Mouse (Mus musculus) neural tube, embryonic 13.5 days (tissue): Measurements from ENCODE around the gene Nid2. TPM values are rescaled to one million over a fixed set of nuclear protein-coding genes. Genes with fewer than 3 reads are reported as not detected.

Experiments
- ATAC-seq: fragments of 200-750 bp; cut with Nextera tagmentation; 2 replicates; pipeline ENCODE4 v1.8.0; 2017; ENCODE audit warnings: low read depth, mild to moderate bottlenecking, moderate TSS enrichment, moderate library complexity
- H3K27ac ChIP-seq: fragments of 300-500 bp; sonication (generic); replicated peaks from 2 replicates; pipeline ENCODE4 v1.5.1; 2015; ENCODE audit warnings: moderate library complexity, mild to moderate bottlenecking, inconsistent platforms
- H3K27me3 ChIP-seq: fragments of 300-500 bp; sonication (generic); 2 replicates; pipeline ENCODE4 v1.6.1; 2015; ENCODE audit warnings: mild to moderate bottlenecking, inconsistent platforms
- H3K36me3 ChIP-seq: fragments of 300-500 bp; sonication (generic); 2 replicates; pipeline ENCODE4 v1.6.1; 2015; ENCODE audit warnings: mild to moderate bottlenecking, inconsistent platforms
- H3K4me1 ChIP-seq: fragments of 300-500 bp; sonication (generic); replicated peaks from 2 replicates; pipeline ENCODE4 v1.6.1; 2015; ENCODE audit warnings: inconsistent platforms
- H3K4me2 ChIP-seq: fragments of 300-500 bp; sonication (generic); 2 replicates; pipeline ENCODE4 v1.6.1; 2015; ENCODE audit warnings: inconsistent platforms, mild to moderate bottlenecking, moderate library complexity
- H3K4me3 ChIP-seq: fragments of 300-500 bp; sonication (generic); 2 replicates; pipeline ENCODE4 v1.5.1; 2015; ENCODE audit warnings: mild to moderate bottlenecking, inconsistent platforms
- H3K9ac ChIP-seq: fragments of 300-500 bp; sonication (generic); 2 replicates; pipeline ENCODE4 v1.6.1; 2015; ENCODE audit warnings: moderate library complexity, mild to moderate bottlenecking, inconsistent platforms
- H3K9me3 ChIP-seq: fragments of 300-500 bp; sonication (generic); 2 replicates; pipeline ENCODE4 v1.6.1; 2016; ENCODE audit warnings: inconsistent platforms
- WGBS: fragments of 180-500 bp; shearing (Covaris S2); methylation state at CpG from one replicate; pipeline ENCODE4 v1.1.7; 2015; 5-methylcytosine and 5-hydroxymethylcytosine counted together
- polyA plus RNA-seq: library from polyadenylated mRNA; unstranded; fragments of >200 nt; fragmentation: Nextera tagmentation; extraction: Ambion mirVana; gene quantifications from 2 replicates; pipeline ENCODE4 v1.2.1, GENCODE M21; 2015

Nid2 gene
- polyA plus RNA-seq = 56.6 and 58.3 TPM in 2 replicates

DNA sequence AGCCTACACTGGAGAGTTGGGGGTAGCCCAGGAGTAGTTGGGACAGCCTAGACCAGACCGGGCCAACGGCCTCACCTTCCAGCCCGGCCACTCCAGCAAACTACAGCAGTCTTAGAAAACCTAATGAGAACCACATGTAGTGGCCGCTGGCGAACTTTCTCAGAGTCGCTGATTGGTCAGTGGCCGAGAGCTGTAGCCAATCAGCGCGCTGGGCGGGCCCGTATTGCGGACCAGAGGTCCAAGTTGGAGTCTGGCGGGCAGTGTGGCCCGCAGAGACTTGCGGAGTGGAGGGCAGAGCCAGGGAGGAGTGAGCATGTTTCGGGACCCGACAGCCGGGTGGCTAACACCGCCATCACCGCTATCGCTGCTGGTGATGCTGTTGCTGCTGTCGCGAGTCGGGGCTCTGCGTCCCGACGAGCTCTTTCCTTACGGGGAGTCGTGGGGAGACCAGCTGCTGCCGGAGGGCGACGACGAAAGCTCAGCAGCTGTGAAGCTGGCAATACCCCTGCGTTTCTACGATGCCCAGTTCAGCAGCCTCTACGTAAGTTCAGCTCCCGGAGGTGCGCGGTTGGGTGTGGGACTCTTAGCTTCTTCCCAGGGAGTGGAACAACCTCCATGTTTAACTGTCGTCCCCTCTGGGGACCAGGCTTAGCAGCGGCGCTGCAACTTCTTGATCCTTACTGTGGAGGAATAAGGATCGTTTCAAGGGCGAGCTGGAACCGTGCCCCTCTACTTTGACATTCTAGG is at the start of gene Nid2:
Gene Nid2, plus strand, starts transcription at position 241 of the 747 bp plus-strand sequence.
- no peaks in the 10 kb centered on the region for H3K36me3 ChIP-seq
- H3K27ac ChIP-seq = peak within 1 kb of the TSS; percentile 52
- whole genome bisulfite sequencing = under 1% methylated on average over 45 of the region's 45 CpGs
- peak within 1 kb of the TSS; percentile 73 for H3K4me2 ChIP-seq
- peak within 1 kb of the TSS; percentile 55 for H3K9ac ChIP-seq
- peaks cover 26% of the 10 kb centered on the region for H3K4me1 ChIP-seq
- peak within 1 kb of the TSS; percentile 52 for H3K4me3 ChIP-seq
- peaks cover 50% of the 10 kb centered on the region for H3K27me3 ChIP-seq
- H3K9me3 ChIP-seq = no peaks in the 10 kb centered on the region
- ATAC-seq = peak; percentile 92

DNA sequence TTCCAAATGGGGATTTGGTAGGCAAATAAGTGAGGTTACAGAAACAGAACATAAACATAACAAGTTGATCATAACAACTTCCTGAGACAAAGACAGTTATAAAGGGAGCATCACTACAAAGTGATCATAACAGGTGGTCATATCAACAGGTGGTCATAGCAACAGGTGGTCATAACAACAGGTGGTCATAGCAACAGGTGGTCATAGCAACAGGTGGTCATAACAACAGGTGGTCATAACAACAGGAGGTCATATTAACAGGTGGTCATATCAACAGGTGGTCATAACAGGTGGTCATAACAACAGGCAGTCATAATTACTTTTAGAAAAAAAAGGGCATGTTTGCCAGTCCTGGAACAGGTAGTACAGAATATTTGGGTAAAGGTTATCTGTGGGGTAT is 49.5 kb upstream of the Nid2 start:
- Histone ChIP-seq H3K4me3 (no peak overlapping the region), H3K27me3 (peaks cover 65% of the 10 kb centered on the region), H3K4me2 (no peak overlapping the region), H3K27ac (no peak overlapping the region), H3K9ac (no peak overlapping the region), H3K4me1 (no peaks in the 10 kb centered on the region), H3K36me3 (no peaks in the 10 kb centered on the region), H3K9me3 (no peaks in the 10 kb centered on the region)
- no peak for ATAC-seq

DNA sequence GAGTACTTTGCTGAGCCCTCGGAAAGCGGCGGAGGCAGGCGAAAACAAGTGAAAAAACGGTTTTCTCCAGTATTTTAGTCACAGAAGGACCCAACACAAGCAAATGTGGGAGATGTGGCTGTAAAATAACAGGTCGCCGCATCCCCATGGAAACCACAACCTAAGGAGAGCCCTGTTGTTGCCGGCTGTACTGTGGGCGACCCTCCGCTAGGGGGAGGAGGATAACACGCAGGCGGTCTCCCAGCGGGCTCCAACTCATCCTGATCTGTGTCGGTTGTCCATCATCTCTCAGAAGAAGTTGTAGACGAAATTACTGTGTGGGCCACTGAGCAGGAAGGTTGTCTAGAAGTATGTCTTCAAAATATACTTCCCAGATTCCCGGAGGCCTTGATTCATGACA is 45.4 kb upstream of the Nid2 start:
- H3K36me3 ChIP-seq = no peaks in the 10 kb centered on the region
- H3K9ac ChIP-seq = no peak overlapping the region
- H3K4me2 ChIP-seq = no peak overlapping the region
- no peaks in the 10 kb centered on the region for H3K9me3 ChIP-seq
- no peak overlapping the region for H3K4me3 ChIP-seq
- peak; percentile 83; the same call in 1 of the 2 replicates for ATAC-seq
- 9% methylated on average over 16 of the region's 16 CpGs for whole genome bisulfite sequencing
- H3K4me1 ChIP-seq = peaks cover 13% of the 10 kb centered on the region; the same call in 1 of the 2 replicates
- peaks cover 51% of the 10 kb centered on the region for H3K27me3 ChIP-seq
- H3K27ac ChIP-seq = no peak overlapping the region

DNA sequence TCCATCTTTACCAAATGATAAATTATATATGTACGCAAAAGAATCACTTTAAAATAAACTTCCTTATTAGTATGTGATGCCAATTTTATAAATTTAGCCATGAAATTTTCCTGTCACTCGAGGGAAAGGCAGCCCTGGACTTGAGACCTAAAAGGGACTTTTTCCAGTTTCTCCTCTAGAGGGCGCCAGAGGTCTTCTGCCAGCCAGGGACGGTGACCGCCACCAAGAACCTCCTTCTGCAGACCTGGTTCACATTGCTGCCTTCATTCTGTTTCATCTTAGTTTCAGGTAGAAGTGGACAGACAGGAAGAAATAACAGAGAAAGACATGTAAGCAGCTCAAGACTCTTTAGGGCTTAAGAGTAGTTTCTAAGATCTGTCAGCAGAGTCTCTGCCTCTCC is 44.6 kb upstream of the Nid2 start:
- WGBS = 3% methylated on average over 5 of the region's 5 CpGs
- Histone ChIP-seq H3K27ac (no peak overlapping the region), H3K9ac (no peak overlapping the region), H3K4me1 (peaks cover 13% of the 10 kb centered on the region; the same call in 1 of the 2 replicates), H3K4me3 (no peak overlapping the region), H3K27me3 (peaks cover 44% of the 10 kb centered on the region), H3K4me2 (no peak overlapping the region), H3K36me3 (no peaks in the 10 kb centered on the region), H3K9me3 (no peaks in the 10 kb centered on the region)
- ATAC-seq = no peak

DNA sequence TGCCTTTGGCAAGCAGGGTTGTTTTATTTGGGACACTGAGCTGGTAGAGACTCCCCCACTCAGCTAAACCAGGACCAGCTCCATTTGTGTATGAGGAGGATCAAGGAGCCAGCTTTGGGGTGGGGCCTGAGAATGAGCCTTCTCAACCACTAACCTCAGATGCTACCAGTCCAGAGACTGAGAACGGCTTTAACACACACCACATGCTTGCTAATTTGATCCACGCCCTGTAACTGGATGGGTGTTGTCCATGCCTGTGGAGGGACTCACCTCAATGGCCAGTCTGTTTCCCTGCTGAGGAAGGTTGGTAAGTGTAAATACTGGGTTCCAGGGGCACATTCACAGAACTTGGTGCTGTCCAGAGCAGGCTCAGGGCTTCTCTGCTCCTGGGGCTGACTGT is 44.1 kb upstream of the Nid2 start:
- no peaks in the 10 kb centered on the region for H3K9me3 ChIP-seq
- no peak overlapping the region for H3K27ac ChIP-seq
- 0 out of 2 replicates have a peak, but pooled peaks have one; percentile 12 for ATAC-seq
- H3K27me3 ChIP-seq = peaks cover 43% of the 10 kb centered on the region
- no peak overlapping the region for H3K9ac ChIP-seq
- no peak overlapping the region for H3K4me3 ChIP-seq
- peaks cover 13% of the 10 kb centered on the region; the same call in 1 of the 2 replicates for H3K4me1 ChIP-seq
- H3K4me2 ChIP-seq = no peak overlapping the region
- WGBS = 69% methylated on average over 2 of the region's 2 CpGs
- no peaks in the 10 kb centered on the region for H3K36me3 ChIP-seq

DNA sequence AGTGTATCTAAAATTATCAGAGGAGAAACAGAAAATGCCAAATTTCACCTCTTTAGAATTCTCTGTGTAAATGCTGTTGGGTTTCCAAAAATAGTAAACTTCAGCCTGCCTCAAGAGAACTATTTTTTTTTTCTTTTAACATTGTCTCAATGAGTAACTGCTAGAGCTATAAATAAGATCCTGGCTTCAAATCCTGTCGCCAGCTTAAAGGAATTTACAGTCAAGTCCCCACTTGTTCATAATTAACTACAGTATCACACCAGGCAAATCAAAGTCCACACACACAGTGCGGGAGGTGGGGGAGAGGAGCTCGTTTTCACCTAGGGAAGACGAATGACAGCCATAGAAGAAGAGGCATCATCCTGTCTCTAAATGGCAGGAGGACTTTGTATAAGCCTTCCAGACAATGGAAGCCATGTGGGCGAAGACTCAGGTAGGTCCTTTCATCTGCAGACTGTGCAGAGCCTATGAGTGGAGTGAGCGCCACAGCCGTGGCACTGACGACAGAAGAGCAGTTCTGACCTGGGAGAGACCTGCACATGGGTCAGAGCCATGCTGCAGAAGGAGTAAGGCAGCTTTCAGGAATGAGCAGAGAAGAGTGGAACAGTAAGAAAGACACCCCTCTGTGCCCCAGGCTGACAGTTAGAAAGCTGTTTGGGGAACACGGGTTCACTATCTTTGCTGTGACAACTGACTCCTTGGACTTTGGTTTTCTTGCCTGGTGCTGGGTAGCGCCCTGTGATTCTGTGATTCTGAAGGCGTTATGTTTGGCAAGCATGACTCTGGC is 43.2 kb upstream of the Nid2 start:
- Histone ChIP-seq H3K27me3 (peaks cover 37% of the 10 kb centered on the region), H3K4me2 (no peak overlapping the region), H3K36me3 (no peaks in the 10 kb centered on the region), H3K4me1 (peaks cover 13% of the 10 kb centered on the region; the same call in 1 of the 2 replicates), H3K9ac (no peak overlapping the region), H3K9me3 (no peaks in the 10 kb centered on the region), H3K4me3 (no peak overlapping the region), H3K27ac (no peak overlapping the region)
- whole genome bisulfite sequencing = 63% methylated on average over 11 of the region's 11 CpGs
- no peak for ATAC-seq

DNA sequence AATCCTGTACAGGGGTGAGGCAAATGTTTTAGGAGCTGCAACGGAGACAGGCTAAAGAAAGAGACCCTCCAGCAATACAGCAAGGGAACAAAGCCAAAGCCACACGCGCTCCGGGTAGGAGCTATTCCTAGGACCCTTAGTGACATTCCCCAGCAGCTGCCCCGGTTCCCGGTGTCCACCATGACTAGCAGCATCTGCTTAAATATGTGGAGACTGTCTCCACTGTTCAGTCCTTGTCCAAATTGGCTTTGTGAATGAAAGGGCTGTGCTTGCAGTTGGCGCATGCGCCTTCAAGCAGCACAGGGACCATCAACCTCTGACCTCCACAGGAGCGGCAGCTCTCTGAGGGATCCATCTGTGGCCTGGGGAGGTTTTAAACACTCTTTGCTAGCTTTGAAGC is 41.9 kb upstream of the Nid2 start:
- Histone ChIP-seq H3K4me2 (peak overlapping the region; percentile 11; the same call in 1 of the 2 replicates), H3K4me3 (no peak overlapping the region), H3K27me3 (peaks cover 27% of the 10 kb centered on the region), H3K27ac (no peak overlapping the region), H3K36me3 (no peaks in the 10 kb centered on the region), H3K4me1 (peaks cover 13% of the 10 kb centered on the region; the same call in 1 of the 2 replicates), H3K9ac (no peak overlapping the region; the same call in 1 of the 2 replicates), H3K9me3 (no peaks in the 10 kb centered on the region)
- ATAC-seq = no peak
- 22% methylated on average over 9 of the region's 9 CpGs for WGBS

DNA sequence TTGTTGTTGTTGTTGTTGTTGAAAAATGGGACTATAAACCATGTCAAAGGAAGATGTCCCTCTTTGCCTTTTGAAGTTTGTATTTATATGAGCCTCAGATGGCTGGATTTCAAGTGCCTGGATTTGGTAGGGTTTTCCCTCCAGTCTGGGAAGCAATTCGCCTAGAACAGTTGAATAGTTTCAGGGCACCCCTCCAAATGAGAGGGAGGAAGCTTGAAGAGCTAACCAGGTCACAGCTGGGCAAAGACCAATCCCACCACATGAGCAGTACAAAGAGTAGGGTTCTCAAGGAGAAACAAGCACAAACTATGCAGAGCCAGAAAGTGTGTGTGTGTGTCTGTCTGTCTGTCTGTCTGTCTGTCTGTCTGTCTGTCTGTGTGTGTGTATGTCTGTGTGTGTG is 39.3 kb upstream of the Nid2 start:
- no peak overlapping the region for H3K27ac ChIP-seq
- H3K27me3 ChIP-seq = peaks cover 13% of the 10 kb centered on the region
- H3K4me3 ChIP-seq = no peak overlapping the region
- H3K36me3 ChIP-seq = no peaks in the 10 kb centered on the region
- no peak overlapping the region for H3K4me2 ChIP-seq
- no peaks in the 10 kb centered on the region for H3K9me3 ChIP-seq
- ATAC-seq = no peak
- peaks cover 13% of the 10 kb centered on the region; the same call in 1 of the 2 replicates for H3K4me1 ChIP-seq
- no peak overlapping the region for H3K9ac ChIP-seq
- 52% methylated on average over 1 of the region's 1 CpGs for WGBS

DNA sequence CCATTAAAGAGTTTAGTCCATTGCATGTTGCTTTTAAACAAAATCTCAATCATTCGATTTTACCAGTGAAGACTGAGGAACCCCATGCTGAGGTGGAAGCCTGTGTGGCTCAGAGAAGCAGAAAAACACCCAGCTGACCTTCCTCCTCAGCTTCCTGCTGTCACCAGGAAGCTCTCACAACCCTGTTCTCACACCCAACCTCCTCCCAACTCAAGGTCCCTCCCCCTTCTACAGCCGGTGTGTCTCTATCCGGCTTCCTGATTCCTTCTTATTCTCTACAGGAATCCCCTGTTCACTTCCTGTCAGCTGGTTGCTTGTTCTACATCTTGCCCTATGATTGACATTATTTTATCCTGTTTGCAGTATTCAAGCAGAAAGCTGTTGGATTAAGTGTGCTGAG is 38.0 kb upstream of the Nid2 start:
- H3K27me3 ChIP-seq = peaks cover 2% of the 10 kb centered on the region; the same call in 1 of the 2 replicates
- H3K36me3 ChIP-seq = no peaks in the 10 kb centered on the region
- no peaks in the 10 kb centered on the region for H3K9me3 ChIP-seq
- H3K4me1 ChIP-seq = peaks cover 10% of the 10 kb centered on the region; the same call in 1 of the 2 replicates
- no peak for ATAC-seq
- no peak overlapping the region for H3K4me2 ChIP-seq
- H3K27ac ChIP-seq = 0 out of 2 replicates have a peak overlapping the region, but pooled peaks have one; percentile 42
- no peak overlapping the region for H3K4me3 ChIP-seq
- WGBS = 73% methylated on average over 3 of the region's 3 CpGs
- no peak overlapping the region for H3K9ac ChIP-seq

DNA sequence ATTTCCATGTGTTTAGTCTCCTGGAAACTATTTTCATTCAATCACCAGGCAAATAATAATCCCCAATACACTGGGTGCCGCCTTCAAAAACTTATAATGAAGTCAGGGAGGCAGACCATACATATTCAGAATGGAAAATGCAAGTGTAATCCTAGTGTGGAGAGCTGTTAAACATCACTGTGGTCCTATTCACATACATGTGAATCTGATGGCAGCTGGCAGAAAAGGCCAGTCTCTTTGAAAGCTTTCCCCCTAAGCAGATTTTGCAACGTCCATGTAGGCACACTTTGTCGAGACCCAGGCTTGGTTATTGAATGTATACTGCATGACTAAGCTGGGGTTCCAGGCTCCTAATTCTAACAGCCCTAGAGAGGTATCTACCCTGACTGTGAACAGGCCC is 32.0 kb upstream of the Nid2 start:
- Histone ChIP-seq H3K36me3 (no peaks in the 10 kb centered on the region), H3K4me1 (no peaks in the 10 kb centered on the region), H3K4me2 (no peak overlapping the region), H3K9ac (no peak overlapping the region), H3K27me3 (no peaks in the 10 kb centered on the region), H3K4me3 (no peak overlapping the region), H3K9me3 (no peaks in the 10 kb centered on the region), H3K27ac (no peak overlapping the region)
- ATAC-seq = no peak
- WGBS = 67% methylated on average over 3 of the region's 3 CpGs

DNA sequence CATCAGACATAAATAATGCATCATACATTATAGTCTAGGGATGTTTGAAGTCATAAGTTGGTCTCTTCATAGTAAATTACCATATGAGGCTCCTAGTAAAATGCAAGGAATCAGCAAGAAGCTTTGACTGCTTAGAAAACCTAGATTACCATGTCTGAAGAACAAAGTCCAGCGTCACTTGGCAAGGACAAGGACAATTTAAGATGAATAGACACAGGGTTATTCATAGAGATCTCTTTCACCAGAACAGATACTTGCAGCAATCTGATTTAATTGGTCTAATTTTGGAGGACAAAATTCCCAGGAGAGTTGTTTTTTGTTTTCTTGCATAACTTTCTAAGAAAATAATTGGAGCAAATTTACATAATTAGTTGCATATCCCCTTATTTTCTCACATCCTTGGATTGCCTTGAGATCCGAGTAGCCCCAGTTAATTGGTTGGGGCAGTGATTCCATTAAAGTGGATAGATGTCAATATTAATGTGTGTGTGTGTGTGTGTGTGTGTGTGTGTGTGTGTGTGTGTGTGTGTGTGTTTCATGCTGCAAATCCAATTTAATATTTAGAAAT is 30.9 kb upstream of the Nid2 start:
- no peak overlapping the region for H3K9ac ChIP-seq
- no peak for ATAC-seq
- no peak overlapping the region for H3K27ac ChIP-seq
- no peak overlapping the region for H3K4me2 ChIP-seq
- H3K27me3 ChIP-seq = no peaks in the 10 kb centered on the region
- no peaks in the 10 kb centered on the region for H3K9me3 ChIP-seq
- H3K36me3 ChIP-seq = no peaks in the 10 kb centered on the region
- H3K4me3 ChIP-seq = no peak overlapping the region
- 63% methylated on average over 2 of the region's 2 CpGs for WGBS
- H3K4me1 ChIP-seq = no peaks in the 10 kb centered on the region

DNA sequence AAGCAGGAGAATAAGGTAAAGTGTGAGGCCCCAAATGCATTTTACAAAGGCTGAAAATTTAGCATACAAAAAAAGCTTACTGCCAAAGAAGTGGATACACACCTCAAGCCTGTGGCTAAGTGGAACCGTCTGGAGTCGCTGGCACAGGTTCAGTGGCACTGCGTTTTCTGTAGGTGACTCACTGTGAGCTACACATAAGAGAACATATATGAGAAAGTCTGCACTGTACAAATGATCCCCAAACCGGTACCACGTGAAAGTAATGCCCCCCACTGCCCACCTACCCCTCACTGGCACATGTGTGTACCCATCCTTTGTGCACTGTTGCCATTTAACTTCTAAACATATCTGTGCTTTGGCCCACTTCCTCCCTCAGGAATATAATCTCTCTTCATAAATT is 22.8 kb upstream of the Nid2 start:
- Histone ChIP-seq H3K36me3 (no peaks in the 10 kb centered on the region), H3K27ac (no peak overlapping the region), H3K9ac (no peak overlapping the region), H3K4me3 (no peak overlapping the region), H3K4me2 (no peak overlapping the region), H3K27me3 (no peaks in the 10 kb centered on the region), H3K9me3 (no peaks in the 10 kb centered on the region), H3K4me1 (peaks cover under 1% of the 10 kb centered on the region; the same call in 1 of the 2 replicates)
- ATAC-seq = no peak
- WGBS = 84% methylated on average over 5 of the region's 5 CpGs
